Mouse (Mus musculus): ENCODE measurements around the gene Pla2g15. TPM values are rescaled to one million over a fixed set of nuclear protein-coding genes. Genes with fewer than 3 reads are reported as not detected.

Gene Pla2g15
- total RNA-seq, 2 experiments from 2014 or later, result 21.7 to 21.8 TPM

- no peak for TF ChIP-seq CTCF (conservative IDR thresholded peaks at IDR 0.05)
- H3K4me3 ChIP-seq, result peak overlapping the region; percentile 63
- no peak for DNase-seq (ENCODE audit: low spot score in 2 of 2)
- 0 out of 2 replicates have a peak overlapping the region, but pooled peaks have one; percentile 52 for H3K27ac ChIP-seq
These were observed 12.8 kb upstream of the Pla2g15 start for GRCm38 (mm10) chr8:106137218-106137905.

GRCm38 (mm10) chr8:106137906-106138477 is 12.2 kb upstream of the Pla2g15 start:
- Histone ChIP-seq H3K4me3 (peak overlapping the region; percentile 63), H3K27ac (peak overlapping the region; percentile 52; the same call in 1 of the 2 replicates)
- no peak for TF ChIP-seq CTCF (conservative IDR thresholded peaks at IDR 0.05)
- DNase-seq (ENCODE audit: low spot score in 2 of 2), result peak in 1 of 2 experiments; percentile 27

GRCm38 (mm10) chr8:106138616-106139015 is 11.6 kb upstream of the Pla2g15 start:
- no peak for DNase-seq (ENCODE audit: low spot score in 2 of 2)
- H3K4me3 ChIP-seq, result peak overlapping the region; percentile 63
- no peak for TF ChIP-seq CTCF (conservative IDR thresholded peaks at IDR 0.05)
- H3K27ac ChIP-seq, result peak overlapping the region; percentile 52; the same call in 1 of the 2 replicates

- no peak for TF ChIP-seq CTCF (conservative IDR thresholded peaks at IDR 0.05)
- Histone ChIP-seq H3K27ac (no peak overlapping the region), H3K4me3 (no peak overlapping the region)
- DNase-seq (ENCODE audit: low spot score in 2 of 2), result no peak
These were observed 10.0 kb upstream of the Pla2g15 start for GRCm38 (mm10) chr8:106140191-106140590.

- peak; percentile 76 to 87 for DNase-seq (ENCODE audit: low spot score in 2 of 2)
- Histone ChIP-seq H3K4me3 (no peak overlapping the region), H3K27ac (no peak overlapping the region)
- peak; percentile 96 for TF ChIP-seq CTCF (conservative IDR thresholded peaks at IDR 0.05)
These were observed 9.4 kb upstream of the Pla2g15 start for GRCm38 (mm10) chr8:106140769-106141168.

- DNase-seq (ENCODE audit: low spot score in 2 of 2), result no peak
- no peak for TF ChIP-seq CTCF (conservative IDR thresholded peaks at IDR 0.05)
- Histone ChIP-seq H3K27ac (no peak overlapping the region), H3K4me3 (no peak overlapping the region)
These were observed 4.9 kb upstream of the Pla2g15 start for GRCm38 (mm10) chr8:106145331-106145730.

- no peak for TF ChIP-seq CTCF (conservative IDR thresholded peaks at IDR 0.05)
- H3K27ac ChIP-seq, result no peak overlapping the region
- H3K4me3 ChIP-seq, result no peak overlapping the region
- no peak for DNase-seq (ENCODE audit: low spot score in 2 of 2)
These were observed 4.2 kb upstream of the Pla2g15 start for GRCm38 (mm10) chr8:106146014-106146413.

GRCm38 (mm10) chr8:106147868-106148565 is 2.2 kb upstream of the Pla2g15 start:
- TF ChIP-seq CTCF (conservative IDR thresholded peaks at IDR 0.05), result no peak
- no peak for DNase-seq (ENCODE audit: low spot score in 2 of 2)
- no peak overlapping the region for H3K27ac ChIP-seq
- H3K4me3 ChIP-seq, result no peak overlapping the region

- no peak for DNase-seq (ENCODE audit: low spot score in 2 of 2)
- Histone ChIP-seq H3K4me3 (no peak overlapping the region), H3K27ac (no peak overlapping the region)
- TF ChIP-seq CTCF (conservative IDR thresholded peaks at IDR 0.05), result no peak
These were observed 1.2 kb upstream of the Pla2g15 start for GRCm38 (mm10) chr8:106149025-106149424.

GRCm38 (mm10) chr8:106150653-106151000 is 428 bp downstream of the Pla2g15 start:
- DNase-seq (ENCODE audit: low spot score in 2 of 2), result no peak
- TF ChIP-seq CTCF (conservative IDR thresholded peaks at IDR 0.05), result no peak
- Histone ChIP-seq H3K4me3 (peak overlapping the region; percentile 93), H3K27ac (peak overlapping the region; percentile 94)

GRCm38 (mm10) chr8:106151041-106151440 is 842 bp downstream of the Pla2g15 start:
- H3K4me3 ChIP-seq, result peak overlapping the region; percentile 93
- no peak for TF ChIP-seq CTCF (conservative IDR thresholded peaks at IDR 0.05)
- peak overlapping the region; percentile 94 for H3K27ac ChIP-seq
- no peak for DNase-seq (ENCODE audit: low spot score in 2 of 2)

- H3K4me3 ChIP-seq, result no peak overlapping the region
- H3K27ac ChIP-seq, result peak overlapping the region; percentile 51; the same call in 1 of the 2 replicates
- TF ChIP-seq CTCF (conservative IDR thresholded peaks at IDR 0.05), result no peak
- no peak for DNase-seq (ENCODE audit: low spot score in 2 of 2)
These were observed 2.7 kb downstream of the Pla2g15 start for GRCm38 (mm10) chr8:106152876-106153275.

- no peak for TF ChIP-seq CTCF (conservative IDR thresholded peaks at IDR 0.05)
- no peak for DNase-seq (ENCODE audit: low spot score in 2 of 2)
- Histone ChIP-seq H3K4me3 (no peak overlapping the region), H3K27ac (no peak overlapping the region)
These were observed 7.2 kb downstream of the Pla2g15 start for GRCm38 (mm10) chr8:106157419-106157818.
